Mouse (Mus musculus) adipocyte (in vitro differentiated cells): ENCODE measurements around the gene Nisch.

Experiments
- DNase-seq: peaks from one replicate; pipeline ENCODE4 v3.0.0-alpha.2; 2016; ENCODE audit warnings: low spot score

The Nisch gene

DNA sequence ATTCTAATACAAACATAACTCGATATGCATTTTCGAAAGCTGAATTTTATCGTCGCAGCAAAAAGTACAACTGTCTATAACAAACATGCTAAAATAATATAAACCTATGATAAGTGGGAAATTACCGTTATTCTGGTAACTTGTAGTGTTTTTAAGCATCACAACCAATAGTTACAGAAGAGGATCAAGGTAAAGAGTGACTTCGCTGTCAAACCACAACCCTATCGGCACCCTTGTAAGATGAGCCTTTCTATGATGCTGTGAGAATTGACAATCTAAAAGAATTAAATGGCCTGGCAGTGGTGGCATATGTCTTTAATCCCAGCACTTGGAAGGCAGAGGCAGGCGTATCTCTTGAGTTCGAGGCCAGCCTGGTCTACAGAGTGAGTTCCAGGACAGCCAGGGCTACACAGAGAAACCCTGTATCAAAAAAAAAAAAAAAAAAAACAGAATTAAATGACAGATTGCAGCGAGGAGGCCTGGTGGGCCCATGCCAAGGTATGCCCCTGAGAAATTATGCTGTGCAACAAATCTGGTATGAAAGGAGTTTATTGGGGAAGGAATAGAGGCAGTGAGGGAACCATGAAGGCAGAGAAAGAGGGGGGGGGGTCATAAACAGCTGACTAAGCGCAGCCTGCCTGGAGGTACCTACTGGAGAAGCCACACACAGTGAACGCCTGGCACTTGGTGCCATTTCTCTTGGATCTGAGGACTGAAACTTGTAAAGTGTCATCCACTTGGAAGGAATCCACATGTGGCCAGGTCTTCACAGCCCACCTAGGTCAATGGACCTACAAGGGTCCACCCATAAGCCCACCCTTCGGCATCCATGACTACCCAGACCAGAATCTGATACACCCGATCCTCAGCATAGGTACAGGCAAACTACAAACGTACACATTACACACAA is 87.2 kb downstream of the Nisch start:
- DNase-seq = no peak

DNA sequence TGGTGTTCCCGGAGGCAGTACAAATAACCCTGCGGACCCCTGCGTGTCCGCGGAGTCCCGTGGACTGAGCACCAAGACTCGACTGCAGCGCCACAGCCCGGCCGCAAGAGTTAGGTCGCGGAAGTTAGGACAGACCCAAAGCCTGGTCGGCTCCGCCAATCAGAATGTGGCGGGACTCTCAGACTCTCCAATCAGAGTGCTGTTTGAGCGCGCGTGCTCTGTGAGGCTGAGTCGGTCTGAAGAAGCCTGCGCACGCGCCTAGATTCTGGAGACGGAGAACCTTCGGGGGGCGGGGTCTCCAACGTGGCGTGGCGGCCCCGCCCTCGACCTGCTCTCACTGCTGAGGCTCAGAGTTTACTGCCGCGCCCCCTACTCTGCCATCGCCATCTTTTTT is 87.9 kb downstream of the Nisch start, which contains the start of gene Smim4:
TSS of gene Smim4 (minus strand) at position 131 of the 394 bp plus-strand sequence.
- peak; percentile 97 for DNase-seq

DNA sequence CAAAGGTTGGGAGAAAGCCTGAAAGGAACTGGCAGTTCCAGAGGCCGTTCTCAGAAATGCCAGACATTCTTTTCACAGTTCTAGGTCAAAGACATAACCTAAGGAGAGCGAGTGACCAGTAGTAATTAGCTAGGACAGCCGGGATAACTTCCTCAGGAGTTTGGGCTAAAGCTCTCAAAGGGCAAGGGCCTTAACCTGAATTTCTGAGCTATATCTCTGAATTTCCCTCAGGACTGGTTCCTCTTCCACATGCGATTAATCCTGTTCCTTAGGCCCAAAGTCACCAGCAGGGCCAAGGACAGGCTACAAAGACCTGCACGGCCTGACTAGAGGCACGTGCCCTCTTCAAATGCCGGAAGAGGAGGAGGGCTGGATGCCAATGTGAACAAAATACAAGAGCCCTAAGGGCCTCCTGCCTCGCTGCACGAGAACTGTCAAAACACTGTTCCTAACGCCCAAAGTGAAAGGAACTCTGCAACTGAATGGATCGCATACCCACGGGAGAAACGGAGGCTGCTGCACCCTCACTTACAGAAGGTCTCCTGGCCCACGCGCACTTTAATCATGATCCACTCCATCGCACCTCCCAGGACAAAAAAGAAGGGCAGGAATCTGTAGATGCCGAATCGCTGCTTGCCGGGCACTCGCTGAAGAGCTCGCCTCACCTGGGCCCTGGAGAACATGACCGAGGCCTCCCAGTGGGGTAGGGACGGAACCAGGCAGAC is 88.5 kb downstream of the Nisch start:
- DNase-seq = peak; percentile 70

DNA sequence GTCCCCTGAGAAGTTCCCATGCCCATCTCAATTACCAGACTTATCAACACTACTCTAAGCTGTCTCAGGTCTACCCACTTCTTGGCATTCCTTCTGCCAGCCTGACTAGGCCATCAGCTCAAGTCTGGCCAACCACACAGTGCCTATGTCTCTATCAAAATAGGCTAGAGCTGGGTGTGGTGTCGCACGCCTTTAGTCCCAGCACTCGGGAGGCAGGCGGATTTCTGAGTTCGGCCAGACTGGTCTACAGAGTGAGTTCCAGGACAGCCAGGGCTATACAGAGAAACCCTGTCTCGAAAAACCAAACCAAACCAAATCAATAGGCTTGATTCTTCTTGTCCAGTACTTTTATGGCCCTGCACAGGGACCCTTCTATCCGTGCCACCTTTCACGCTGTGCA is 89.9 kb downstream of the Nisch start:
- no peak for DNase-seq

DNA sequence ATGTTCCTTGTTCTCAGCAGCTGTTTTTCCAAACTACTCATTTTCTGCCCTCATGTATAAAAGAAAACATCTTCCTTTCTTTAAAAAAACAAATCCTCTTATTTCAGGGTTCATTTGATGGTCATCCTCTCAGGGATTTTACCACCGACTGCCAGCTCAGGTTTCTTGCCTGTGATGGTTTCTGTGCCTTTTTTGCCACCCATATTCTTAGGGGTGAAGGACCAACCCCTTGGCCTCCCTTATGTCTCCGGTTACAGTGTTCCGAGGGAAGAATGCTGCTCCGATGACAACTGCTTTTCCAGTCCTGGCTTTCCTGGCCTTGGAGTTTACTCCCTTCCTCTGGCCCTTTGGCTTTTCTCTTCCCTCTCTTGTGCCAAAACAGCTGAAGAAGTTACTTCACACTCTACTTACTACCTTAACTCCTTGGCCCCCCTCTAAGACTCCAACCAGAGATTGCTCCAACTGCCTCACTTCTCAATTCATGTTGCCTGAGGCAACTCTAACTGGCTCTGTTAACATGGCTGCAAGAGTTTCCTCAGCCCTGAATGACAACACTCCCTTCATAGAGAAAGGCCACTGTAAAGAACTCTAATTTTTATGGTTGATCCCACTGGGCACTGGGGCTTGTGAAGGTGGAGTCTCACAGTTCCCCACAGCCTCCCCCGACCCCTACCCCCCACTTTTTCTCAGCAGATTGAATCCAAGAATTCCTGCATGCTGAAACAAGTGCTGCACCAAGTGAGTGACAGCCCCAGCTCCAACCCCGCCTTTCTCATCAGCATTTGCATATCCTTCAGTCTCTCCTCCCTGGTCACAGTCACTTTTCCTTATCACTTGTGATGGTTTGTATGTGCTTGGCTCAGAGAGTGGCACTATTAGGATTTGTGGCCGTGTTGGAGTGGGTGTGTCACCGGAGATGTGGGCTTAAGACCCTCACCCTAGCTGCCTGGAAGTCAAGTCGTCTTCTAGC is 91.4 kb downstream of the Nisch start:
- DNase-seq = peak; percentile 37
